Mouse (Mus musculus): ENCODE data around the gene Gm5148.

The Gm5148 gene

DNA sequence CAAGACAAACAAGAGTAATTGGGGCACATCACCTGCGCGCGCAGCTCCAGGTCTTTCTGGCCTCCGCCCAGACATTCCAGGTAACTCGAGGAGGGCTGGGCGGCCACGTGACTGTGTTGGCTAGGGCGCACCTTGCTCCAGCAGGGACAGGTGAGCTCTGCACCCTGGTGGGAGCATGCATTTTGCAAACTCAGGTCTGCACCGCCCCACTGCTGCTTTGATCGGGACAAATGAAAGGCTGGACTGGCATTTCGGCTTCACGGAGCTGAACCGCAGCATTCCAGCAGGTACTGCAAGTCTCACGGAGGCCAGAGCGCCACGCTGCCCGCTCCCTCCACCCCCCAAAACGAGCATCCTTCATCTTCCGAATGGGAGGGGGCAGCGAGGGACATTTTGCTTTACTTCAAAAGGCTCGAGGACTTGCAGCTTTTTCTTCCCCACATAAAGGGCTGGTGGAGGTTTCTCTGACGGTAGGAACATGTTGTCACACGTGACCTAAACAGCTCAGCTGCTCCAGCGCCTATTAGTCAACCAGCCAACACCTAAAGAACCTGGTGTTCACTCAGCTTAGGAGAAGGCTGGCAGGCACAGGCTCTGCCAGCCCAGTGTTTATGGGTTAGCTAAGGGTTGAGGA lies at the start of gene Gm5148:
Gene Gm5148, minus strand, starts transcription at position 320 of the 634 bp plus-strand sequence.
- peak in 1 of 2 experiments; percentile 22 for DNase-seq (ENCODE audit: low spot score in 2 of 2)

DNA sequence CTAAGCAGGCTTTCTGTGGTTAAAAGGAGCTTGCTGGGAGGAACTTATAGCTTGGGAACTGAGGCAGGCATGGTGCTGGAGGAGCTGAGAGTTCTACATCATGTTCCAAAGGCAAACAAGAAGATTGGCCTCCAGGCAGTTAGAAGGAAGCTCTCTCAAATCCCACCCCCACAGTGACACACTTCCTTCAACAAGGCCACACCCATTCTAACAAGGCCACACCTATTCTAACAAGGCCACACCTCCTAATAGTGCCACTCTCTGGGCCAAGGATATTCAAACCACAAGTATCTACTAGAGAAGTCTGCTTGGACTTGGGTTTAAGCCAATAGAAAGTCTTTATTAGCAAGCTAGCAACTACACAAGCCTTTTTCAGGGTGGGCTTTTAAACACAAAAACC lies 46.7 kb upstream of the Gm5148 start:
- no peak for DNase-seq (ENCODE audit: low spot score in 2 of 2)

DNA sequence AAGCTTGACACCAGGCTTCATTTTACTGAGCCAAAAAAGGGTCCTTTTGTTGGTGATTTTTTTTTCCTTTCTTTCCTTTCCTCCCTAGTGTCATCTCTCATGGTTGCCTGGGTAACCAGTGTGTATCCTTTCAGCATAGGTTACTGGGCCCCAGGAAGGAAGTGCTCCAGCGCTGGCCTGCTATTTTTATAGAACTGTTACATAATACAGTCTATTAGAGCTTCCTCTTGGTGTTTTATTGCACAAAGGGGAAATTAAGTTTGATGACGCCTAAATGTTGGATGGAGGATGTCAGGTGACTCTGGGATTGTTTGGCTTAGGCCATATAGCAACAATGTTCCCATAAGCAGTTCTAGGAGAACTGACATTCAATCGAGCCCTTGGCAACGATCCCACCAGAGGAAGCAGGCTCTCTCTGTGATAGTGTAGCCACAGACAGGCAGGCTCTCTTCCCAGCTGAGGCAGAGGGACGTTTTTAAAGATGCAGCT lies 45.0 kb upstream of the Gm5148 start:
- DNase-seq (ENCODE audit: low spot score in 2 of 2): peak; percentile 50 to 60

DNA sequence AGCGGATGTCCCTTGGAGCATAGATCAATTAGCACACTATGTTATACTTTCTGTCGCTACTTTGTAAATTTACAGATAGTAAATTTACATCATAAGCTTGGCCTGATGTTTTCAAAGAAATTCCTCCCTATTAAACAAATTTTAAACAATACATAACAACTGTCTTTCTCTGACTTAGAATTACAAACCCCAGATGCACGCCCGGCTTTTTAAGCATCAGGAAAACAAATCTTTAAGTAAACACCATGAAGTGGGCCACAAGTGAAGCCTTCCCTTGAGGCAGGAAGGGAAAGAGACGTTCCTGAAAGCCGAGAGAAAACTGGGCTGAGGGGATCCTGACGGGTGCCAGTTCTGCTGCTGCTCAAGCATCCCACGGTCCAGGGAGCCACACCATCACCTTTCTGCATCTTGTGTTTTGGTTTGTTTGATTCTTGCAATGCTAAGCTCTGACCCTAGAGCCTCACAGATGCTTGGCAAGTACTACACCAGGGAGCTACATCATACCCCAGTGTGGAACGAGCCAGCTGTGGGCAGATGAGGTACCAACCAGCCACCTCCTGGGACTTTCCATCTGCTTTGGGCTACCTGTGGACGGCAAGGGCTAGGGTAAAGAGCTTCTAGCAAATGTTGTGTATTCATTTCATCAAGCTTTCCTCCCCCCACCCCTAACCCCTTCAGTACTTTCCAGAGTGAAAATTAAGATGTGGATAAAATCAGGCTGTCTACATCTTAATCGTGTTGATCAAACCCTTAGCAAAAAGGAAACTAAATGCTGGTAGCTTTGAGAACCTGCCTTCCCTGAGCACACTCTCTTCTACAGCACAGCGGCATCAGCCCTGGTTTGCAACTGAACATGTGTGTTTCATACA lies 43.1 kb upstream of the Gm5148 start:
- no peak for DNase-seq (ENCODE audit: low spot score in 2 of 2)

DNA sequence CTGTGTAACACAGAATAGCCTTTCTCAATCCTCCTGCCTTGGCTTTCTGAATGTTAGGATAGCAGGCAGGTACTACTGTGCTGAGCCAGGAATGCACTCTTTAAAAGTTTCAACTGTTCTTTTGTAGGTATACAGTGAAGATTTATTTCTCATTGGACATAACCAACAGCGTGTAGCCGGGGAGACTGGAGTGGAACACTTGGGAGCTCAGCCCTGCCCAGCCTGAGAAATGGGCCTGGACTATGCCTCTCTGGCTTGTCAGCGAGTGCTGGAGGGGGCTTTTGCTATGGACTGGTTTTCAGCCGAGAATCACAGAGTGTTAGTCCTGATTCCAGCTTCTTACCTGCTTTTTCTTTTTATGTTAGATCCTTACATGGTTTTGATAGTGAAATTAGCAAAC lies 42.3 kb upstream of the Gm5148 start:
- no peak for DNase-seq (ENCODE audit: low spot score in 2 of 2)

DNA sequence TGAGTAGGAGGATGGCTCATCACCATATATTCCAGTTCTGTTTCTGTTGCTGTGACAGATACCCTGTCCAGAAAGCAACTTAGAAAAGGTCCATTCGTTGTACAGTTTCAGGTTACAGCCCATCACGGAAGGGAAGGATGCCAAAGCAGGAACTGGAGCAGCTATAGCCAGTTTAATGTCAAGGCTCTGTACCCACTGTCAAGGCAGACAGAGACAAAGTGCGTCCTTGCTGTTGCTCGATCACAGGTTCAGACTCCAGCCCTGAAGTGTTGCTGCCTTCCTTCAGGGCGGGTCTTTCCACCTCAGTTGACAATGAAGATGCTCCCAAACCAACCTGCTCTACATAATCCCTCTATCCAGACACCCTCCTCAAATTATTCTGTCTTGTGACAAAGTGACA lies 41.7 kb upstream of the Gm5148 start:
- DNase-seq (ENCODE audit: low spot score in 2 of 2): no peak

DNA sequence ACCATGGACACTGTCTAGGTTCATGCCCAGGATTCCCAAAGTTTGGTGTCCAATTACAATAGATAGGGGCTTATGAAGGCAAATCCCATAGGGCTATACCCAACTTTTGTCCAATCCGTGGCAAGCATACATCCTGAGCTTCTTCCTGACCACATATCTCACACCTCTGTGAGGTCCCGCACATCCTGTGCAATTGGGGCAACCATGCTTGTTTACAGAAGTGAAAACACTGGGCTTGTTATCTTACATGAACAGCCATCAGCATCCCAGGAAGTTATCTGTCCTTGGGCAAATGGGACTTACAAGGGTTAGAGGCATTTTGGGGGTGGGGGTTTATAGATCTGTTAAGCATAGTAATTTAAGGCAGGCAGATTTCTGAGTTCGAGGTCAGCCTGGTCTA lies 41.0 kb upstream of the Gm5148 start:
- no peak for DNase-seq (ENCODE audit: low spot score in 2 of 2)

DNA sequence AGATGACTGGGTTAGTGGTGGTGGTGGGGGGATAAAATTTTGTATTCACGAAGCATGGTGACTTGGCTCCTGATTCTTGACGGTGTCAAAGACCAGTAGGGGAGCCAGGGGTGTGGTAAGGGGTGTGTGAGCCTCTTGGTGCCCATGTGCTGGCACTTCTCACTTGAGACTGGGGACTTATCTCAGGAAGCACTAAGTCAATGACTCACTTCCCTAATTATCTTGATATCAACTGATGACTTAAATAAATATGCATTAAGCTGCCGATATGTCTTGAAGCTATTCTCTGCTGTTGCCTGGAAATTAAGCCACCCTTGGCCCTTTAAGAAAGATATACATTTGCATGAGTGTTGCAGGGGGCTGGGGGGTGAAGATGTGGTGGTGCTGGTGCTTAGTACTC lies 38.0 kb upstream of the Gm5148 start:
- no peak for DNase-seq (ENCODE audit: low spot score in 2 of 2)

DNA sequence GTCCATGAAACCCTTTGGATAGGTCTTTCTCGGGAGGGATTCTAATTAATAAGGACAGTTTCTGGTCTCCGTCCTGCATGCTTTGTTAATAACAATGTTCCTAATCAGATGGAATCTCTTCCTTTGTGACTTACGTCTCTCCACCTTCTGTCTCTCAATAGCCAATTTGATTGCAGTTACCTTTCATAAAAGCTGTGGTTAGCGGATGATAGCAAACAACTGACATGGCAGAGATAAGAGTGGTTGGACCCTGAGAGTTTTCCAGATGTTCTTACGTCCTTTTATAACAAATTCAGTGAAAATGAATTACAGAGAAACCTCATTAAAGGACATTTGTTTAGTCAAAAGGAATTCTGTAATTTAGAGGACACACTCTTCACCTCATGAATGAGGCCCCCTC lies 37.5 kb upstream of the Gm5148 start:
- DNase-seq (ENCODE audit: low spot score in 2 of 2): no peak

DNA sequence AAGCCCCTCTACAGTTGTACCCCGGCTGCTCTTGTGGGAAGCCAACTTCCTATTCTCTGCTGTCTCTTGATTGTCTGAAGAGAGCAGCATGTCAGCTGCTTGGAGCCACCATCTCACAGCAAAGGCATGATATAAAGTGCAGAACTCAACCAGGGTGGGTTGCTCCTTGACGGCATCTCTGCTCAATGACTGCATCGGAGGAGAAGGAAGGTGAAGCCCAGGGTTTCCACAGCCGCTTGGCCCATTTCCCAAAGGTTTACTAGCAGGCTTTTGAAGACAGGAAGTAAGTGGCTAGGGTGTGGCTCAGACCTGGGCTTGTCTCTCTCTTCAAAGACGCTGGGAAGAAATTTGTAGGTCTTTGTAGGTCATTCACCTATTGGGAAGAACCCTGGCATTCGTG lies 36.6 kb upstream of the Gm5148 start:
- DNase-seq (ENCODE audit: low spot score in 2 of 2): no peak

DNA sequence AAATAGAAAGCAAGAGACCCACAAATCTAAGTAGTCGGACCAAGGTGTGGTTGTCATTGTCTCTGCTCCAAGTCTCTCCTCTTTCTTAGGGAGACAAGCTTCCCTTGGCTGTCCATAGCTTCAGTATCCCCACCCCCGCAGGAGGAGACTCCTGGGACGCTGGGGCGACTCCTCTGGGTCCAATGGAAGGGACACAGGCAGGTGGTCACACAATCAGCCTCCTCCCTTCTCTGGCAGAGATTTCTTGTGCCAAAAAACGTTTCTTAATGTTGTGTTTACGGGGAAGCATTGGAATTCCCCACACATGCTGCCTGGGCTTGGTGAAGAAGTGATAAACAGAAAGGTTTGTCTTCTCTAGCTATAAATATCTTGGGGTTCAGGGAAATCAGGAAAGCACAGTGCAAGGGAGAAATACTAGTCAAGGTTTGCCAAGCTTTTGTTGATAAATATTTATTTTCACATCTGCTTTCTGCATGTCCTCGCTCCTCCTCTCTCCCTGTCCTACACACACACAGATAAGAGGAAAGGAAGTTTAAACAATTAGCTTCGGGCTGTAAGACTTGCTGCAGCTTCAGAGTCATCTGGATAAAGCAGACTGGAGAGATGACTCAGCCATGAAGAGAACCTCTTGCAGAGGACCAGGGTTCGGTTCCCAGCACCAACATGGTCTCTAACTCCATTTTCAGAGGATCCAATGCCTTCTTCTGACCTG lies 34.5 kb upstream of the Gm5148 start:
- DNase-seq (ENCODE audit: low spot score in 2 of 2): no peak

DNA sequence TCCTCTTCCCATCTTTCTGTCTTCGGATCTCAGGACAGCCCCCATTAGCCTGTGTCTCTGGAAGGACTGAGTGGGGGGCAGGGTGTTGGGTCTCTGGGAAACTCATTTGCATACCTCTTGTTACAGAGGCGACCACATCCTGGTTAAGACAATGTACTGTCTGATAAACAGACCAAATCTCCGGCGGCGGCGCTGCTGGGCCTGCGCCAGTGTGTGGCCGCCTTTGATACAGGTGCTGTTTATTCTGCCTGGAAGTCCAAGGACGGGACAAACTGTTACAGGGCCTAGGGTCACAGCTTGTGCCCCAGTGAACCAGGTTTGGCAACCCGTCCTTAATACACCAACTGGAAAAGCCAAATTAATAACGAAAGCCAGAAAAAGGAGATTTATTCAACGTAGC lies 33.8 kb upstream of the Gm5148 start:
- DNase-seq (ENCODE audit: low spot score in 2 of 2): no peak

DNA sequence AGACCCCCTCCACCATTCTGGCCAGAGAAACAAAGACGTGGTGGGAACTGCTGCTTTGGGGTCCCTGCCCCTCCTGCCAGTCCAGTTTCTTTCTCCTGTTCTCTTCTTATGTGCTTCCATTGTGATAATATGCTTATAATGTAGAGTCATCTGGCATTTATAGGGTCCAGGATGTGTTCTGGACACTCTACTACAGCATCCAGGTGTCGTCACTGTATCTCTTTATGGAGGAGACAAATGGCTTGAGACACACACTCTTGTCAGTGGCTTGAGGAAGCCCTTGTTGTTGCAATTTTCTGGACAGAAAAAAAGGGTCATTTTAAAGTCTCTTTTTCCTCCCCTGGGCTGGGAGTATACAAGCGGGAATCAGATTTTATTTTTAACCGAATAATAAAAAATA lies 33.3 kb upstream of the Gm5148 start:
- no peak for DNase-seq (ENCODE audit: low spot score in 2 of 2)

DNA sequence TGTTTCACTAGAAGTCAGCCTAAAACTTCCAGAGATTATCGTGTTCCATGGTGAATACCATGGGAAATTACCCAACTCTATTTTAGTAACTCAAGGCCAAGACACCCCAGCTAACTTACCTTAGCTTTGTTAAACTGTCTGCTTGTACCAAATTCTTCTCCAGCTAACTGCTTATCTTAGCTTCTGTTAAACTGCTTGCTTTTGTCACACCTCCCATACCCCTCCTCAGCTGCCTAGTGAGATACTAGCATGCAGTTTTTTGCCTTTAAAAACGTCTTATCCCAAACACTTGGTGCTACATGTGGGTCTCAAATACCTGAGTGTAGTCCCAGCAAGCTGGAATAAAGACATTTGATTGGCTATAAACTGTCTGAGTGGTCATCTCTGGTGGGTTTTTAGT lies 31.7 kb upstream of the Gm5148 start:
- no peak for DNase-seq (ENCODE audit: low spot score in 2 of 2)

DNA sequence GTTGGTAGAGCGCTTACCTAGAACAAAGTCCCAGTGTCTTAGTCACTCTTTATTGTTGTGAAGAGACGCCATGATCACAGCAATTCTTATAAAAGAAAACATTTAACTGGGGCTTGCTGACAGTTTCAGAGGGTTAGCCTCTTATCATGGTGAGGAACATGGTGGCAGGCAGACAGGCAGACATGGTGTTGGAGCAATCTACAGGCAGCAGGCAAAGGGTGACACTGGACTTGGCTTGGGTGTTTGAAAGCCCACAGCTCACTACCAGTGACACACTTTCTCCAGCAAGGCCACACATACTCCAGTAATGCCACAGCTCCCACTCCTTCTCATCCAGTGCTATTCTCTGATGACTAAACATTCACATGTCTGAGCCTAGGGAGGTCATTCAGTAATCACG lies 30.3 kb upstream of the Gm5148 start:
- DNase-seq (ENCODE audit: low spot score in 2 of 2): no peak

DNA sequence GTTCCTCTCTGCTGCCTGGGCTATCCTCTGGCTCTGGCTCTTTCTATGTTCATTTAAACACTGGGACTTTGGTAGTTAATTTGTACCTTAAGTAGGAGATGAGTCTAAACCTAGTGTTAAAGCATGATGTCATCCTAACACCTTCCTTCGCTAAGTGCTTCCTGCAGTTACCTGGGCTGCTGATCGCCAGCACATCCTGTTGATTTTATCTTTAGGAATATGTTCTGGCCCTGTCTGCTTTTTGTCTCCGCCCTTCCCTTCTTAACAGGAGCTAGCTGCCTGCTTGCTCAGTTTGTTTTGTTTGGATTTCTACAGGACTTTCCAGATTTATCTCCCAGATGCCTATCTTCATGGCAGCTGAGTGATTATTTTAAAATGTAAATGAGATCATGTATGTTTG lies 28.9 kb upstream of the Gm5148 start:
- no peak for DNase-seq (ENCODE audit: low spot score in 2 of 2)

DNA sequence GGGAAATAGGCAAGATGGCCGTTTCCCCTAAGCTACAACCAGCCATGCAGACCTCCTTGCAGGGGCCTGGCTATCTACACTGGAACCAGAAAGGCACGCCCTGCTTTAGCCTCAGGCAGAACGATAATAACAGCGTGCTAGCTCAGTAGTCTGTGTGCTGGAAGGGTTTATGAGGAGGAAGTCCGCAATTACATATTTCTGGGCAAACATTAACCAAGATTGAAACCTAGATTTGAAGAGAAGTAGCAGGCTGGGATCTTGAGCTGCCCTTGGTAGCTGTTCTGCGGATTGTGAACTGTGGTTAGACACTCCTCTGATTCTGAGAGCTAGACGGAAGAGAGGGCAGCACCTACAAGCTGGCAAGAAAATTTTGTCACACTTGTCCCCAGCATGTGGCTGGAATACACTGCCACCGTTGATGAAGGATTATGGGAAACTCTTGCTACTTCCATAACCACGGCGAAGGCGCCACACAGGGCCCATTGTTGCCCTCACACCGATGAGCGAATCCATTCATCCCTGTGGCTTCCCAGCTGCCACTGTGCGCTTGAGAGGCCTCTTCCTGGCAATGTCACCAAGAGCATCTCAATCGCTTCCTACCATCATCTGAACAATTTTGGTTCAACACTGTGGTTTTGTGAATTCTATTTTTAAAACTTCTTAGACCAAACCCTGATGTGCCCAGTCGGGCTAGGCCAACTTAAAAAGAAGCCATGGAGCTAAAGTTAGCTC lies 23.9 kb upstream of the Gm5148 start:
- DNase-seq (ENCODE audit: low spot score in 2 of 2): no peak

DNA sequence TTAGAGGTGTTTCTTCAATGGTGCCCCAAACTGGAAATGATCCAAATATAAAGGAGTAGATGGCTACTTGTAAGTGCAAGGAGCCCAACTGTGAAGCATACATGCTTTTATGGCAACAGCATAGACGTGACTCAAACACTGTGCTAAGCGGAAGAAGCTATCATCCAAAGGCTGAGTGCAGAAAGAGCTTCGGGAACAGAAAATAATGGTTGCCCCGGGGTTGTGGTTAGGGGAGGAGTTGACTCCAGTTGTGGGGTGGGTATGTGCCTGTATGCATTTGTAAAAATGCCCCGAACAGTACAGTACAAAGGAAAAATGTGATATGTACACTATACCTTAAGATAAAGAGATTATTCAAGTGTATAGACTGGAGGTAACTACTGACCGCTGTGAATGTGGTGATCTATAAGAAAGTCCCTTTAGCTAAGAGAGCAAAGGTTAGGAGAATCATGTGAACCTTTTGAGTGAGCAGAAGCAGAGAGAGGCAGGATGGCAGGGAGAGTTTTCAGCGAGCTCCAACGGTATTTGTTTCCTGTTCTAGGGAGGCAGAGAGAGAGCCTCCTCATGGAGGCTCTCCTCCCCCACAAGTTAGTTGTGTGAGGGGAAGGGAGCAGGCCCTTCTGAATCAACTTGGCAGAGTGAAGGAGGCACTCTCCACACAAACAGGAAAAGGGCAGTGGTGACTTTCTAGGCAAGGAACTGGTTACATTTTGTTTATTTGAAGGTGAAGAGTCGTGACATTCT lies 23.1 kb upstream of the Gm5148 start:
- DNase-seq (ENCODE audit: low spot score in 2 of 2): no peak

DNA sequence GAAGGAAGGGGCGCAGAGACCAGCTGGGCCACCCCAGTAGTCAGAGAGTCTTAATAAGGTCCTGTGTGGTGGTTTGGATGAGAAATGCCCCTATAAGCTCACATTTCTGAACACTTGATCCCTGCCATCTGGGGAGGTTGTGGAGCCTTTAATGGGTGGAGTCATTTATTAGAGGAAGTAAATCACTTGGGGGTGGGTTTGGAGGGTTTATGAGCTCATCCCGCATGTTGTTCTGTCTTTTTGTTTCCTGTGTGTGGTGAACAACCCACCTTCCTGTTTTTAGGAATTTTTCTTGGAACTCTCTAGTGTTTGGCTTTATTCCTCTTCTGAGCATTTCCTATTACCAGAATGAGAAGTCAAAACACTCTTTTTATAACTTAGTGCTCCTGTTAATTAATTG lies 19.8 kb upstream of the Gm5148 start:
- no peak for DNase-seq (ENCODE audit: low spot score in 2 of 2)

DNA sequence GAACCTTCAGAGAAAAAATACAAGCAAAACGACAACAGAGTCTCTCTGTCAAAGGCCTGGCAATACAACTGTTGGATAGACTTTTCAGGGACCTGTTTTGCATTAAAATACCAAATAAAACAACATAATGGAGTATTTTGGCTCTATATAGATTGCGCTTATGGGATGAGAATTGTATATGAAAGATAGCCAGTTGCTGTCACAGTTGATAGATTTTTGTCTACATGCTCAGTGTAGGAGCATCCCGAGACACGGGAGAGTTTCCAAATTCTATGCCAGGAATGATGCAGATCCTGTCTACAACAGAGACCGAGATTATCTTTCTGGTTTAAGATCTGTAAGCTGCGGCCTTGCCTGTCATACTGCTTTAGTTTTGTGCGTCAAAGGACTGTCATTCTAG lies 15.7 kb upstream of the Gm5148 start:
- no peak for DNase-seq (ENCODE audit: low spot score in 2 of 2)
